Mouse (Mus musculus) cerebellum, adult 2 months (tissue): ENCODE measurements at regions not wholly inside any gene's neighbourhood (a gene's known extent, or its start where the extent isn't known, plus 50 kb on each side); places are given as distances from the start of the nearest gene placed in this dataset.

Experiments
- CTCF ChIP-seq: fragments of 200-500 bp; IDR thresholded peaks from 2 replicates; pipeline ENCODE4 v1.5.1; 2011; ENCODE audit warnings: low read depth, mild to moderate bottlenecking, control low read depth, low read length, moderate library complexity, borderline replicate concordance; ENCODE audit not compliant: insufficient read depth
- POLR2A ChIP-seq: fragments of 200-500 bp; IDR thresholded peaks from 2 replicates; pipeline ENCODE4 v1.6.1; 2011; ENCODE audit warnings: low read length, control low read depth, borderline replicate concordance; ENCODE audit not compliant: insufficient read depth

DNA sequence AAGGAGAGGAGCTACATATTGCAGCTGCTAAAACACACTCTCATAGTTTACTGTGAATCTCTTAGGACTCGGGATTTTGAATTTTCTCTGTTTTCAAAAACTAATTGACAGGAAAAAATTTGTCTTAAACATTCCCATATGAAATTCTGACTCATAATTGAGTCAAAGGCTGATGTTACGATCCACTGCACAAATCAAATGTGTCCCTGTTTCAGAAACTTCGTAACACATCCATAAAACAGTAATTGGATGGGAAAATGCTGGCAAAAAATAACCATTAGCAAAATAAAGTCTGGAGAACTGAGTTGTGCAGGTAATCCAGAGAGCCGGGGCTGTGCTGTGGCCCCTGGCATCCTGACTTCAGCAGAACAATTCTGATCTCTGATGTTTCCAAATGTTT, 79.1 kb upstream of the 1700024P04Rik start:
- no peak for TF ChIP-seq CTCF
- no peak for TF ChIP-seq POLR2A
